Mouse (Mus musculus): Measurements from ENCODE around the gene Yju2.

DNA sequence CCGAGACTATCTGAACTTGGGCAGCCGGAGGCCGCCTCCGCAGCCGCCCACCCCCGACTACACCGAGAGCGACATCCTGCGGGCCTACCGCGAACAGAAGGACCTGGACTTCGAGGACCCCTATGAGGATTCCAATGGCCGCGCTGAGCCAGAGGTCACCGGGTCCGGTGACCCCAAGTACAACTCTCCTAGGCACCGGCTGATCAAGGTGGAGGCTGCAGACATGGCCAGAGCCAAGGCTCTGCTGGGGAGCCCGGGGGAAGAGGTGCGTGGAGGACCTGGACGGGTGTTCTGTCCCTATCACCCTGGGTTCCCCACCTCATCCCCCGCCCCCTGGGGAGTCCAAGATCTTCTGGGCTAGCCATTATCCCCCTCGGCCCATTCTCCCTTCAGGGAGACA, 12.6 kb downstream of the Yju2 start:
- TF ChIP-seq MAFK (IDR thresholded peaks at IDR 0.05; ENCODE audit: insufficient read depth, low read depth, low read length), result no peak
- no peak for TF ChIP-seq ZNF384 (IDR thresholded peaks at IDR 0.05; ENCODE audit: low read depth, low read length)
- no peak for TF ChIP-seq HCFC1 (IDR thresholded peaks at IDR 0.05; ENCODE audit: borderline replicate concordance, insufficient read depth, low read length)
- no peak for TF ChIP-seq ZC3H11A (IDR thresholded peaks at IDR 0.05; ENCODE audit: borderline replicate concordance, low read depth, low read length)

Data from ES-E14 (cell line).